Mouse (Mus musculus) brain, embryonic 14.5 days (tissue): Measurements from ENCODE around the gene Sap30.

ENCODE experiments used
- CTCF ChIP-seq: fragments of 200-500 bp; IDR thresholded peaks from 2 replicates; pipeline ENCODE4 v1.5.1; 2012; ENCODE audit warnings: inconsistent platforms, mild to moderate bottlenecking, moderate library complexity, borderline replicate concordance; ENCODE audit not compliant: insufficient read depth, insufficient read length; ENCODE audit errors: extremely low read depth
- POLR2A ChIP-seq: fragments of 200-500 bp; IDR thresholded peaks from 2 replicates; pipeline ENCODE4 v1.6.1; 2012; ENCODE audit warnings: mild to moderate bottlenecking, inconsistent platforms, borderline replicate concordance; ENCODE audit not compliant: poor library complexity, insufficient read depth, insufficient read length, severe bottlenecking; ENCODE audit errors: extremely low read depth

- no peak for TF ChIP-seq CTCF
- TF ChIP-seq POLR2A, result no peak
Measured at GRCm38 (mm10) chr8:57451896-57452295, 35.8 kb downstream of the Sap30 start.
